Mouse (Mus musculus): ENCODE data around the gene Cers2. TPM values are rescaled to one million over a fixed set of nuclear protein-coding genes. Genes with fewer than 3 reads are reported as not detected.

Gene Cers2
- polyA plus RNA-seq, 1 experiment: 116 TPM

DNA sequence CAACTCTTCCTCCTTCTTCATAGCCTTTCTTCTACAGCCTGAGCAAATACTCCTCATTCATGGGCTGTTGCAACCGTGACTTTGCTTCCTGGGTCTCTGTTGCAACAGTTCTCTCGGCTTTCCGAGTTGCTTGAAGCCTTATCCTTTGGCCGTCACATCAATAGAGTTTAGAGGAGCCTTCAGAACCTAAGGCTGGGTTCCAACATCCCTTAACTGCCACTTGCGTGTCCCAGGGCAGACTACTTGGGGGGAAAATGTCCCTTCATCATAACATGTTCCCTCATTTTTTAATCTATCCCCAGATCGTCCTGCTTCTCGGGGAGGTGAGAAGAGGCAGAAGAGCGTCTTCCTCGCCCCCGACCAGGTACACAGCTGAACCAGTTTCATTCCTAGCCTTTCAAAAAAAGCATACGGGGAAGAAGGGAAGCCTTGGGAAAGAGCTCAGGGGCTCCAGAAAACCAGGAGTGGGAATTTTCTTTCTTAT lies 32.2 kb upstream of the Cers2 start:
- Histone ChIP-seq H3ac (ENCODE audit: control insufficient read depth, insufficient read length) (peak overlapping the region; percentile 71), H3K4me3 (peak overlapping the region; percentile 84), H3K27me3 (ENCODE audit: control insufficient read depth, insufficient read depth, insufficient read length) (no peaks in the 10 kb centered on the region), H3K79me2 (ENCODE audit: control insufficient read depth, insufficient read depth) (peaks cover 30% of the 10 kb centered on the region), H3K4me2 (ENCODE audit: low read depth) (peak overlapping the region; percentile 94), H3K36me3 (ENCODE audit: control insufficient read depth, insufficient read depth) (no peaks in the 10 kb centered on the region)
- TF ChIP-seq CEBPB (IDR thresholded peaks at IDR 0.05; ENCODE audit: insufficient read depth, poor library complexity, severe bottlenecking) (peak; percentile 67; the same call in 1 of the 2 replicates), MYOG (IDR thresholded peaks at IDR 0.05; ENCODE audit: control insufficient read depth in 1 of 3, insufficient read depth in 1 of 3, insufficient read length in 2 of 3, low read depth in 2 of 3) (no peak)

DNA sequence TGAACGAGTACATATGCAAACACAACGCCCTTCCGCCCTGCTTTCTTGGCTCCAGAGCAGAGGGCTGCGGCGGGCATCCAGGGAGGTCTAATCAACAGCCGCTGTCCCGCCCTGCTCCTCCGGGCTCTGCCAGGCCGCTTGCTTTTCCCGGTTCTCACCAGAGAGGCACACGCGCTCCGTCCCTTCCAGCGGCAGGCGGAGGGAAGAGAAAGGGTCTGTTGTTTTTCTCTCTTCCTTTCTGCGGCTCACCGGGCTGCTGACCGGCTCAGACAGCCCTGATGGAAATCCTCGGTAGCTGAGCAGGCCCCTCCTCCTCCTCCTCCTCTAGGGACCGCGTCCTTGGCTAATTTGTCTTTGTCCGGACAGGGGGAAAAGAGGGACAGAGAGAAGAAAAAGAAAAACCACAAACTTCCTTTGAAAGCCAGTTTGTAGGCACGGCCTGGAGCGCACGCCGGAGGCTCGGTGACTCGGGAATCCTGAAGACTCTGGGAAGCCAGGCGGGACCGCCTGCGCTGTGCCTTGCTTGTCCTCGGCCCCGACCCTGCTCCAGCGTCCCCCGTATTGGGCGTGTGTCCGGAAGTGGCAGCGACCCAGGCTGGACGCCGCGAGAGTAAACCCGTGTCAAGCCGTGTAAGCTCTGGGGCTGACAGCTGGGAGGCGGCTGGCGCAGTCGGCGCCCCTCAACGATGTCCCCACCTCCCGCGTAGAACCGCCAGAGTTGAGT lies 31.6 kb upstream of the Cers2 start:
- TF ChIP-seq POLR2AphosphoS2 (IDR thresholded peaks at IDR 0.05; ENCODE audit: insufficient read length, low read depth): peak; percentile 62
- TF ChIP-seq MYOG (IDR thresholded peaks at IDR 0.05; ENCODE audit: control insufficient read depth in 1 of 3, insufficient read depth in 1 of 3, insufficient read length in 2 of 3, low read depth in 2 of 3): peak; percentile 16 to 81 (median 70)
- TF ChIP-seq MYOD1 (IDR thresholded peaks at IDR 0.05; ENCODE audit: control insufficient read depth in 1 of 3, insufficient read length in 2 of 3, low read depth in 2 of 3): peak in 2 of 3 experiments; percentile 64 to 87
- no peak for TF ChIP-seq TCF3 (IDR thresholded peaks at IDR 0.05; ENCODE audit: insufficient read length, low read depth)
- TF ChIP-seq E2F4 (IDR thresholded peaks at IDR 0.05; ENCODE audit: insufficient read depth): no peak
- peak; percentile 74 for TF ChIP-seq POLR2A (IDR thresholded peaks at IDR 0.05; ENCODE audit: insufficient read length, low read depth)
- TF ChIP-seq REST (IDR thresholded peaks at IDR 0.05; ENCODE audit: insufficient read depth, insufficient read length): no peak
- no peak for TF ChIP-seq TCF12 (IDR thresholded peaks at IDR 0.05; ENCODE audit: insufficient read depth, poor library complexity, severe bottlenecking)
- Histone ChIP-seq H3K36me3 (ENCODE audit: control insufficient read depth, insufficient read depth) (no peaks in the 10 kb centered on the region), H3K79me2 (ENCODE audit: control insufficient read depth, insufficient read depth) (peaks cover 30% of the 10 kb centered on the region), H3K27me3 (ENCODE audit: control insufficient read depth, insufficient read depth, insufficient read length) (no peaks in the 10 kb centered on the region), H3K4me2 (ENCODE audit: low read depth) (peak overlapping the region; percentile 94), H3K4me3 (peak overlapping the region; percentile 84), H3ac (ENCODE audit: control insufficient read depth, insufficient read length) (peak overlapping the region; percentile 71)

DNA sequence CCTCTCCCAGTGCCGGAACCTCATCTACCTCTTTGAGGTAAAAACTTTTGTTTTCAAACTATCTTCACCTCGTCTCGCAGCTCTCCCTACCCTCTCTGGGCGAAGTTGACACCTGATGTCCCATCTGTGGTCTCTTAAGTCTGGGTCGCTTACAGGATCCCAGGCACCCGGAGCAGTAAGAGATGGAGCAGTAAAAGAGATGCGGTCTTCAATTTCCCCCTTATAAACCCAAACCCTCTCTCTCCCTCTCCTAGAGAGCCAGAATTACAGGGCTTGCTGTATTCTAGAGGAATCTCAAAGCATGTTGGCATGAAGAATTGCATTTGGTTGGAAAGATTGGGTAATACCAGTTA lies 31.0 kb upstream of the Cers2 start:
- peak overlapping the region; percentile 84 for H3K4me3 ChIP-seq
- peak overlapping the region; percentile 71 for H3ac ChIP-seq (ENCODE audit: control insufficient read depth, insufficient read length)
- no peaks in the 10 kb centered on the region for H3K27me3 ChIP-seq (ENCODE audit: control insufficient read depth, insufficient read depth, insufficient read length)
- TF ChIP-seq POLR2AphosphoS2 (IDR thresholded peaks at IDR 0.05; ENCODE audit: insufficient read length, low read depth): no peak
- peak overlapping the region; percentile 94 for H3K4me2 ChIP-seq (ENCODE audit: low read depth)
- peaks cover 25% of the 10 kb centered on the region for H3K79me2 ChIP-seq (ENCODE audit: control insufficient read depth, insufficient read depth)
- no peaks in the 10 kb centered on the region for H3K36me3 ChIP-seq (ENCODE audit: control insufficient read depth, insufficient read depth)

DNA sequence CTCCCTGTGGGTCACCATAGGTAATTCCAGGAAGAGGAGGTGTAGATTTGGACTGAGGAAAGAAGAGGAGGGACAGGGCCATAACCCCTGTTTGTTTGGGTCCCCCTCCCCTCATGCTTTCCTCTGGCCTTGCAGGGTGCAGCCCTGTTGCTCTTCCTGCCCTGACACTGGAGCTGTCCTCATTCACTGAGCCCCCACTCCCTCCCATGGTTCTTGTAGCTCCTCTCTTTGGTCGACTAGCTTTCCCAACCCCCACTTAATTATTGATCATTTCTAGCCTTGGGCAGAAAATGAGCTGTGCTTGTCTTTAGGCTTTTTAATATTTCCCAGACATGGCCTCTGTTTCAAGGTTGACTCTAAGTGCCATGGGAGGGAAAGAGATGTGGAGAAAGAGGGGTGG lies 30.5 kb upstream of the Cers2 start:
- H3K4me3 ChIP-seq: peak overlapping the region; percentile 84
- no peak for TF ChIP-seq E2F4 (IDR thresholded peaks at IDR 0.05; ENCODE audit: insufficient read depth)
- H3ac ChIP-seq (ENCODE audit: control insufficient read depth, insufficient read length): peak overlapping the region; percentile 71
- peak overlapping the region; percentile 94 for H3K4me2 ChIP-seq (ENCODE audit: low read depth)
- peaks cover 20% of the 10 kb centered on the region for H3K79me2 ChIP-seq (ENCODE audit: control insufficient read depth, insufficient read depth)
- H3K36me3 ChIP-seq (ENCODE audit: control insufficient read depth, insufficient read depth): no peaks in the 10 kb centered on the region
- no peaks in the 10 kb centered on the region for H3K27me3 ChIP-seq (ENCODE audit: control insufficient read depth, insufficient read depth, insufficient read length)

DNA sequence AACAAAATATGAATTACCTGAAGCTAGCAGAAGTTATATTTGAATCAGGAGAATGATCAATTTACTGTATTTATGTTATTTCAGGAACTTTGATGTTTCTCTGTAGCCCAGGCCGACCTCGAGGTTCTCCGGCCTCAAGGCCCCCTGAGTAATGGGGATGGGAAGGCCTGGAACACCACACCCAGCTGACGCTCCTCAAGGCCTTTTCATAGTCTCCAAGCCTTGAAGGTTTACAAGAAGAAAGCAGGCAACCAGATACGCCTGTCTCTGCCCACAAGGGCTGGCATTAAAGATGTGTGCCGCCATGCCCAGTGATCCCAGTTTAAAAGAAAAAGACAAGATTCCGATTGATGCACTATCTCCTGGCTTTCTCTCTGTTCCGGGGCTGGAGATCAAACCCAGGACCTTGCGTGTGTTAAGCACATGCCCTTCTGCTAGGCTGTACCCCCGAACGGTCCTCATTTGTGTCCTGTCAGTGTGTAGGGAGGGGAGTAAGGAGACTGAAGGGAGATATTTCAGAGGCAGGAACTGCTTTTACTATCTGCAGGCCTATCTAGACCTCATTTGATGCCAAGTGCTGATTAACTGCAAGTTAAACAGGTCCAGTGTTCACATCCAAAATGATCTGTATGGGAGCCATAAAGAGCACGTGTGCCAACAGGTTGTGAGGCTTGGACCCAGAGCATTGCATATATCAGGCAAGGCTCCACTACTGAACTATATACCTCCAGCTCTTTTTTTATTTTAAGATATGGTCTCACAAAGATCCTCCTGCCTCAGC lies 29.9 kb upstream of the Cers2 start:
- H3K36me3 ChIP-seq (ENCODE audit: control insufficient read depth, insufficient read depth): no peaks in the 10 kb centered on the region
- peak overlapping the region; percentile 94 for H3K4me2 ChIP-seq (ENCODE audit: low read depth)
- peak overlapping the region; percentile 84 for H3K4me3 ChIP-seq
- no peak overlapping the region for H3ac ChIP-seq (ENCODE audit: control insufficient read depth, insufficient read length)
- peaks cover 14% of the 10 kb centered on the region for H3K79me2 ChIP-seq (ENCODE audit: control insufficient read depth, insufficient read depth)
- TF ChIP-seq POLR2AphosphoS2 (IDR thresholded peaks at IDR 0.05; ENCODE audit: insufficient read length, low read depth): no peak
- no peak for TF ChIP-seq USF1 (IDR thresholded peaks at IDR 0.05; ENCODE audit: low read depth)
- no peak for TF ChIP-seq REST (IDR thresholded peaks at IDR 0.05; ENCODE audit: insufficient read depth, insufficient read length)
- TF ChIP-seq E2F4 (IDR thresholded peaks at IDR 0.05; ENCODE audit: insufficient read depth): no peak
- no peak for TF ChIP-seq MAX (IDR thresholded peaks at IDR 0.05; ENCODE audit: low read depth)
- TF ChIP-seq TCF3 (IDR thresholded peaks at IDR 0.05; ENCODE audit: insufficient read length, low read depth): no peak
- no peak for TF ChIP-seq MYOG (IDR thresholded peaks at IDR 0.05; ENCODE audit: control insufficient read depth in 1 of 3, insufficient read depth in 1 of 3, insufficient read length in 2 of 3, low read depth in 2 of 3)
- no peak for TF ChIP-seq POLR2A (IDR thresholded peaks at IDR 0.05; ENCODE audit: insufficient read length, low read depth)
- TF ChIP-seq TCF12 (IDR thresholded peaks at IDR 0.05; ENCODE audit: insufficient read depth, poor library complexity, severe bottlenecking): no peak
- no peak for TF ChIP-seq CEBPB (IDR thresholded peaks at IDR 0.05; ENCODE audit: insufficient read depth, poor library complexity, severe bottlenecking)
- no peaks in the 10 kb centered on the region for H3K27me3 ChIP-seq (ENCODE audit: control insufficient read depth, insufficient read depth, insufficient read length)

All from myocyte (in vitro differentiated cells).